Mouse (Mus musculus): ENCODE results near the gene Map3k20. TPM values are rescaled to one million over a fixed set of nuclear protein-coding genes. Genes with fewer than 3 reads are reported as not detected.

The Map3k20 gene
- polyA plus RNA-seq, 1 experiment: 6.0 TPM

DNA sequence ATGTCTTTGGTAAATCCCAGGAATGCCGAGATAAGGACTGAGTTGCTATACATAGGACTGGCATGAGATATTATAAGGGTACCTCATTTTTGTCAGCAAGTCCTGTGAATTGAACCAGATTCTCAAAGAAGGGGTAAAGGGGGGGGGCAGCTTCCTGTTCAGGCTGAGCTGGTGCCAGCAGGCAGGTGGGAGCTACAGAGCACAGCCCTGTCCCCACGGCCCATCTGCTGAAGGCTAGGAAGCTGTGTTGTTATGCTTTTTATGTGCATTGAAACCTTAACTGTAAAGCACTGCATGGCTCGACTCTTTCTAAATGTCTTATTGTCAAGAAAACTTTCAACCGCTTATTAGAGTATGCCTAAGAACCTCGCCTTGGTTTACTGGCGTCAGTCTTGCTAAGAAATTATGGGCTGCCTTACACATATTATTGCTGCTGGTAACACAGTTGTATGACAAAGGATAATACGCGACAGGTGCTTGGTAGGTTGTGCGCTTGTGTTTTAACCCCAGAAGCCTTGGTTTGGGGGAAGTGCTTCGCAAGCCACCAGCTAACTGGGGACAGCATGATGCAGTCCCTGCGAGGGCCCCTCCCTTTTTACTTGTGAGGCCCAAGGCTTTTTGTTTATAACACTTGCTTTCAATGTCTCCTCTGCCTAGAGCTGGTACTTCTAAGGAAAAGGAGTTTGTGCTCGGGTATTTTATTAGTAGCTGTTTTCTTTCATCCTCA lies 114.2 kb downstream of the Map3k20 start:
- Histone ChIP-seq H3K27ac (ENCODE audit: insufficient read depth, low read depth, low read length) (no peak overlapping the region), H3K36me3 (ENCODE audit: control insufficient read depth, insufficient read depth, low read length) (peaks cover 5% of the 10 kb centered on the region), H3K4me3 (ENCODE audit: low read depth, low read length) (no peak overlapping the region), H3K4me1 (ENCODE audit: control insufficient read depth, insufficient read depth, insufficient read length, low read length) (peaks cover 8% of the 10 kb centered on the region), H3K27me3 (ENCODE audit: control insufficient read depth, insufficient read depth, low read length) (no peaks in the 10 kb centered on the region)
- 83% methylated on average over 12 of the region's 12 CpGs for WGBS
- TF ChIP-seq POLR2A (IDR thresholded peaks at IDR 0.05; ENCODE audit: low read depth, low read length) (no peak), CTCF (IDR thresholded peaks at IDR 0.05; ENCODE audit: extremely low read depth, insufficient read length, insufficient replicate concordance, low read depth, low read length) (no peak)

DNA sequence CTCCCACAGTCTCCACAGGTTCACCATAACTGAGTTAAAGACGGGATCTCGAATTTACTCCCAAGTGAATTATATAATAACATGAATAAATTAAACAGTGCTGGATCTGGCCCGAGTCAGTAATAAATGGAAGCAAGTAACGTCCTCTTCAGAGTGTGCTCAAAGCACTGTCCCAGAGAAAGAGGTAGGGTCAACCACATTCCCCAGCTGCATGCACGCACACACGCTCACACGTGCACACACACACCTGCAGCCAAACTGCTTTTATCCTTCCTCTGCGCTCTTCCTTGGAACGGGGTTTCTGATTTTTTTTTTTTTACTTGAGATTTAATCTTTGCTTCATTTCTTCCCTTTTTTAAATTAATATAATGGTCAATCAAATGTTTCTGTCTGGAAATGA lies 115.9 kb downstream of the Map3k20 start:
- TF ChIP-seq CTCF (IDR thresholded peaks at IDR 0.05; ENCODE audit: extremely low read depth, insufficient read length, insufficient replicate concordance, low read depth, low read length) (no peak), POLR2A (IDR thresholded peaks at IDR 0.05; ENCODE audit: low read depth, low read length) (no peak)
- Histone ChIP-seq H3K4me1 (ENCODE audit: control insufficient read depth, insufficient read depth, insufficient read length, low read length) (peaks cover 8% of the 10 kb centered on the region), H3K27me3 (ENCODE audit: control insufficient read depth, insufficient read depth, low read length) (no peaks in the 10 kb centered on the region), H3K27ac (ENCODE audit: insufficient read depth, low read depth, low read length) (no peak overlapping the region), H3K36me3 (ENCODE audit: control insufficient read depth, insufficient read depth, low read length) (peaks cover 8% of the 10 kb centered on the region), H3K4me3 (ENCODE audit: low read depth, low read length) (no peak overlapping the region)
- 93% methylated on average over 9 of the region's 9 CpGs for WGBS

DNA sequence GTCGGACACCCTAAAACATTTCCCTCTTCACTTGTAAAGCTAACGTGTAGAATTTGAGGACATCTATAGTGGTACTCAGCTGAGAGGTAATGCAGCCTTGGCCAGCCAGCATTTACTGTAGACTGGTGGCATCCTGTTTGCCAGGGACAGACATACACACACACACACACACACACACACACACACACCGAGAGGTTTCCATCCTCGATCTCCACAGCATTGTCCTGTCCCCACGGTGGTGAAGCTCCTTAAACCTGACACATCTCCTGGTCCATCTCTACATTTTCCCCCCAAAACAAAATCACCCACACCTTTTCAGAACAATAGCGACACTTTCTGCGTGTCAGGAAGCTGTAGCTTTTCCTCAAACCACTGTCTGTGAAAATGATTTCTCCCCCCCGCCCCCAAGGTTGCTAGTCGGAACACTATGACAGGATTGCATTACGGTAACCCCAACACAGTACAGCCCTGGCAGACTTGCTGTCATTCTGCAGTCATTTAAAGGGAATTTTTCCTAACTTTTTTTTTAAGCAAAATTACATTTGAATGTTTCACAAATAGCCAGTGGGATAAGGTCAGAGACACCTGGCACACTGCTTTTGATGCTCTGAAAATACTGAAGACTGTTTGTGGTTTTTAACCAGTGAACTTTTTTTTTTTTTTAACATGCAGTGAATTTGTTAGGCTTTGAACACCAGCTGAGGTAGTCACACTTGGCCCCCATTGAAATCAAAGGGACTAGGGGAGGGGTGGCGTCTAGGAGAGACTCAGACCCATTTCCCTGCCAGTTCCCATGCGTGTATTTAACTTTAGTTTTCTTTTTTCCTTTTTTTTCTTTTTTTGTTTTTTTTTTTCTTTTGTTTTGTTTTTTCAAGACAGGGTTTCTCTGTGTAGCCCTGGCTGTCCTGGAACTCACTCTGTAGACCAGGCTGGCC lies 120.5 kb downstream of the Map3k20 start:
- TF ChIP-seq POLR2A (IDR thresholded peaks at IDR 0.05; ENCODE audit: low read depth, low read length): no peak
- no peak for TF ChIP-seq CTCF (IDR thresholded peaks at IDR 0.05; ENCODE audit: extremely low read depth, insufficient read length, insufficient replicate concordance, low read depth, low read length)
- H3K27ac ChIP-seq (ENCODE audit: insufficient read depth, low read depth, low read length): no peak overlapping the region
- WGBS: 87% methylated on average over 12 of the region's 12 CpGs
- peaks cover 7% of the 10 kb centered on the region for H3K36me3 ChIP-seq (ENCODE audit: control insufficient read depth, insufficient read depth, low read length)
- H3K27me3 ChIP-seq (ENCODE audit: control insufficient read depth, insufficient read depth, low read length): no peaks in the 10 kb centered on the region
- no peak overlapping the region for H3K4me3 ChIP-seq (ENCODE audit: low read depth, low read length)
- H3K4me1 ChIP-seq (ENCODE audit: control insufficient read depth, insufficient read depth, insufficient read length, low read length): peaks cover 2% of the 10 kb centered on the region; the same call in 1 of the 2 replicates

DNA sequence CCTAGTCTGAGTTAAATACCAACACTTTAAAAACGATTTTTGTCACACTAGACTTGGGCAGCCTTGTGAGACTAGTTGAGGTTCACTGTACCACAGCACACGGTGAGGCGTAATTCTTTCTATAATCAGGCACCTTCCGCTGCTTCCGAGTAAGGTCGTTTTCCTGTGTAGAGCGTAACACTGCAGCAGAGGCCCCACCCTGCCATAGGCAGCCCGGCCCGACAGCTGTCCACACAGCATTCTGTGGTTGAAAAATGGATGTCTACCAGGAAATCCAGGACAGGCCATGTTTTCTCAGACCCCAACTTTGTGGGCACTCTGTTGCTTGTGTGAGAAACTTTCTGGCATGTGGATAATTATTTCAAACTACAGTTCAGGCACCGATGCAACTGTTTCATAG lies 121.3 kb downstream of the Map3k20 start:
- Histone ChIP-seq H3K4me1 (ENCODE audit: control insufficient read depth, insufficient read depth, insufficient read length, low read length) (peaks cover 3% of the 10 kb centered on the region; the same call in 1 of the 2 replicates), H3K4me3 (ENCODE audit: low read depth, low read length) (no peak overlapping the region), H3K27ac (ENCODE audit: insufficient read depth, low read depth, low read length) (no peak overlapping the region), H3K27me3 (ENCODE audit: control insufficient read depth, insufficient read depth, low read length) (no peaks in the 10 kb centered on the region), H3K36me3 (ENCODE audit: control insufficient read depth, insufficient read depth, low read length) (peaks cover 5% of the 10 kb centered on the region)
- no peak for TF ChIP-seq CTCF (IDR thresholded peaks at IDR 0.05; ENCODE audit: extremely low read depth, insufficient read length, insufficient replicate concordance, low read depth, low read length)
- TF ChIP-seq POLR2A (IDR thresholded peaks at IDR 0.05; ENCODE audit: low read depth, low read length): no peak
- 62% methylated on average over 10 of the region's 10 CpGs for WGBS

GRCm38 (mm10) chr2:72407341-72408092 lies 122.1 kb downstream of the Map3k20 start:
- Histone ChIP-seq H3K4me3 (ENCODE audit: low read depth, low read length) (no peak overlapping the region), H3K27ac (ENCODE audit: insufficient read depth, low read depth, low read length) (no peak overlapping the region), H3K27me3 (ENCODE audit: control insufficient read depth, insufficient read depth, low read length) (no peaks in the 10 kb centered on the region), H3K36me3 (ENCODE audit: control insufficient read depth, insufficient read depth, low read length) (peaks cover 9% of the 10 kb centered on the region), H3K4me1 (ENCODE audit: control insufficient read depth, insufficient read depth, insufficient read length, low read length) (peaks cover 3% of the 10 kb centered on the region; the same call in 1 of the 2 replicates)
- TF ChIP-seq CTCF (IDR thresholded peaks at IDR 0.05; ENCODE audit: extremely low read depth, insufficient read length, insufficient replicate concordance, low read depth, low read length): no peak
- no peak for TF ChIP-seq POLR2A (IDR thresholded peaks at IDR 0.05; ENCODE audit: low read depth, low read length)
- 91% methylated on average over 17 of the region's 17 CpGs for WGBS

DNA sequence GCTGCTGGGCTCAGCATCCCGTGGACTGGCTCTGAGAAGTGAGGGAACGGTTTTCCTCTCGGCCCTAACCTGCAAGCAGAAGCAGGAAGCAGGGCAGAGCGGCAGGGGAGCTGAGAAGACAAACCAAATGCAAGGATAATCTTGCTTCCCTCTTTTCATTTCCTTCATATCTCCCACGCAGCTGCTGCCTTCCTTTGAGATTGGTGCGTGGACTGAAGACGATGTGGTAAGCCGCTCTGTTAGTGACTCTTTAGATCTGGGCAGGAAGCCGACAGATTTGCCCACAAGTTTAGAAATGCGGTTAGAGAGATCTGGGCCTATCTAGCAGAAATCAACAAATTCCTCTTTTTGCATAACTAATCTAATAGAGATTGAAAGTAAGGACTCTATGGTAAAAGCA lies 124.5 kb downstream of the Map3k20 start:
- 81% methylated on average over 10 of the region's 10 CpGs for WGBS
- Histone ChIP-seq H3K27ac (ENCODE audit: insufficient read depth, low read depth, low read length) (no peak overlapping the region), H3K4me3 (ENCODE audit: low read depth, low read length) (no peak overlapping the region), H3K4me1 (ENCODE audit: control insufficient read depth, insufficient read depth, insufficient read length, low read length) (peaks cover 3% of the 10 kb centered on the region; the same call in 1 of the 2 replicates), H3K36me3 (ENCODE audit: control insufficient read depth, insufficient read depth, low read length) (peaks cover 7% of the 10 kb centered on the region; the same call in 1 of the 2 replicates), H3K27me3 (ENCODE audit: control insufficient read depth, insufficient read depth, low read length) (no peaks in the 10 kb centered on the region)
- TF ChIP-seq CTCF (IDR thresholded peaks at IDR 0.05; ENCODE audit: extremely low read depth, insufficient read length, insufficient replicate concordance, low read depth, low read length) (no peak), POLR2A (IDR thresholded peaks at IDR 0.05; ENCODE audit: low read depth, low read length) (no peak)
